Mouse (Mus musculus): ENCODE measurements around the gene Plod1. TPM values are rescaled to one million over a fixed set of nuclear protein-coding genes. Genes with fewer than 3 reads are reported as not detected.

The Plod1 gene
- polyA plus RNA-seq, 1 experiment from 2014 or later: 20.9 TPM

DNA sequence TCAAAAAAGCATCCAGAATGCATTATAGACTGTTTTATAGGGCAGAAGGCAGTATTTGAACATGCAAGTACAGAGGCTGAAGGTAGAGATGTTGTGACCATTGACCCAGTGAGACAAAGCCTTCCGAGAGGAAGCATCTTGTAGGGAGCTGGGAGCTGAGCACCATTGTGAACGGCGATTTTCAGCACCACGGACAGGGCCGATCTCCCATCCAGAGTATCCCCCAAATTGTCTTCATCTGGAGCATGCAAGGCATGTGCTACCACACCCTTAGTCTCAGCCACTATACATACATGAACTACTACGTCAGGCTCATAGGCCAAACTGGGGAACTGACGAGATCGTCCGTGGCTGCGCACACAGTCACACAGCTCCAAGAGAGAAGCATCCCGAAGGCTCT is 20.6 kb upstream of the Plod1 start:
- no peak overlapping the region for H3K4me3 ChIP-seq
- H3K27ac ChIP-seq: no peak overlapping the region
- H3K36me3 ChIP-seq (replicated peaks): no peaks in the 10 kb centered on the region
- peak; percentile 40 for DNase-seq (ENCODE audit: extremely low spot score, low spot score)
- 0 out of 2 replicates have a peak, but pooled peaks cover 3% of the 10 kb centered on the region for H3K4me1 ChIP-seq
- H3K9me3 ChIP-seq: no peaks in the 10 kb centered on the region
- no peaks in the 10 kb centered on the region for H3K27me3 ChIP-seq (ENCODE audit: poor library complexity, severe bottlenecking)
- WGBS: 37% methylated on average over 11 of the region's 11 CpGs

DNA sequence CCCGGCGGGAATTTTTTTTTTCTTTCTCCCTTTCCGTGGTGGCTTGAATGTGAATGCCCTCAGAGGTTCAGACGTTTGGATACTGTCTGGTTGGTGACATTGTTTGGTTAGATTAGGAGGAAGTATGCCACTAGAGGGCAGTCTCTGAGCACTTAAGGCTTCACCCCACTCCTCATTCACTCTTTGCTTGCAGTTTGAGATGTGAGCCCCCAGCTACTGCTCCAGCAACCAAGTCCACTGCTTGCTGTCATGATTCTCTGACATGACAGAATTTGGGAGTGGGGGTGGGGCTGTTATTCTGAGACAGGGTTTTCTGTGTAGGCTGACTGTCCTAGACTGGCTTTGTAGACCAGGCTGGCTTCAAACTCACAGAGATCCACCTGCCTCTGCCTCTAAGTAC is 17.0 kb upstream of the Plod1 start:
- Histone ChIP-seq H3K27ac (no peak overlapping the region), H3K27me3 (ENCODE audit: poor library complexity, severe bottlenecking) (no peaks in the 10 kb centered on the region), H3K4me1 (no peaks in the 10 kb centered on the region), H3K36me3 (replicated peaks) (peaks cover 7% of the 10 kb centered on the region), H3K4me3 (no peak overlapping the region), H3K9me3 (no peaks in the 10 kb centered on the region)
- DNase-seq (ENCODE audit: extremely low spot score, low spot score): no peak
- 16% methylated on average over 4 of the region's 4 CpGs for WGBS

DNA sequence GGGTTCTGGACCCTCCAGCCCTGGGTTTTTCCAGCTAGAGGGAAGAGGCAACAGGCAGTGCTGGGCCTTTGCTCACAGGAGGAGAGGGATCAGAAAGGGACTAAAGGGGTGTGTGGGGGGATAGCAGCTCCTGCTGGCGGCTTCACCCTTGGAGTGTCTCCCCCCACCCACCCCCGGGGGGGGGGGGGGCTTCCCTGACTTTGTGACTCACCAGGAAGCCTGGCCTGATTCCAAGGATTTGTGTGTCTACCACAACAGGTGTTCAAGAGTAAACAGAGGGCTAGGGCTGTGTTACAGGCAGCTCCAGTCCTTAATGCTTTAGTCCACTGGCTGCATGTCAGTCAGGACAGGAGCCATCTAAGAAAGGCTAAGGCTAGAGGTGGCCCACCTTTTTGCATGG is 10.9 kb upstream of the Plod1 start:
- H3K36me3 ChIP-seq (replicated peaks): peaks cover 65% of the 10 kb centered on the region
- H3K27me3 ChIP-seq (ENCODE audit: poor library complexity, severe bottlenecking): no peaks in the 10 kb centered on the region
- no peak overlapping the region for H3K27ac ChIP-seq
- H3K4me1 ChIP-seq: peaks cover 10% of the 10 kb centered on the region
- DNase-seq (ENCODE audit: extremely low spot score, low spot score): no peak
- 61% methylated on average over 2 of the region's 2 CpGs for WGBS
- no peaks in the 10 kb centered on the region for H3K9me3 ChIP-seq
- H3K4me3 ChIP-seq: no peak overlapping the region

DNA sequence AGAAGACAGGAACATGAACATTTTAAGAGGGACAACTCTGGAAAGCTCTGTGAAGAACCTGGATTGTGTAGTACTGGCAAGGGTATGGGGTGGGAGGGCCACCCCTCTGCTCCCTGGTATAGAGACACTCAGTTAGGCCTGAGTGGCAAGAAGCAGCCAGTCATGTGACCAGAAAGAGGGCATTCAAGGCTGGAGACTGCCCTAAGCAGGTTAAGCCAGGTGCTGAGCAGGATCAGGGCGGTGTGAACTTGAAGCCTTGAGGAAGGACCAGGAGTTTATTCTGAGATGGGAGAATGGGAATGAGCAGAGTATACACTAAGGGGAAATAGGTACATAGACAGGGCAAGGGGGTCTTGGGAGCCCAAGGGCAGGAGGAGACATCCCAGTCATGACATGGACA is 6.4 kb upstream of the Plod1 start:
- DNase-seq (ENCODE audit: extremely low spot score, low spot score): no peak
- Histone ChIP-seq H3K36me3 (replicated peaks) (peaks cover 55% of the 10 kb centered on the region), H3K27ac (no peak overlapping the region), H3K4me1 (peaks cover 34% of the 10 kb centered on the region), H3K27me3 (ENCODE audit: poor library complexity, severe bottlenecking) (peaks cover 3% of the 10 kb centered on the region), H3K9me3 (no peaks in the 10 kb centered on the region), H3K4me3 (0 out of 2 replicates have a peak overlapping the region, but pooled peaks have one; percentile 99)
- 97% methylated on average over 1 of the region's 1 CpGs for WGBS

DNA sequence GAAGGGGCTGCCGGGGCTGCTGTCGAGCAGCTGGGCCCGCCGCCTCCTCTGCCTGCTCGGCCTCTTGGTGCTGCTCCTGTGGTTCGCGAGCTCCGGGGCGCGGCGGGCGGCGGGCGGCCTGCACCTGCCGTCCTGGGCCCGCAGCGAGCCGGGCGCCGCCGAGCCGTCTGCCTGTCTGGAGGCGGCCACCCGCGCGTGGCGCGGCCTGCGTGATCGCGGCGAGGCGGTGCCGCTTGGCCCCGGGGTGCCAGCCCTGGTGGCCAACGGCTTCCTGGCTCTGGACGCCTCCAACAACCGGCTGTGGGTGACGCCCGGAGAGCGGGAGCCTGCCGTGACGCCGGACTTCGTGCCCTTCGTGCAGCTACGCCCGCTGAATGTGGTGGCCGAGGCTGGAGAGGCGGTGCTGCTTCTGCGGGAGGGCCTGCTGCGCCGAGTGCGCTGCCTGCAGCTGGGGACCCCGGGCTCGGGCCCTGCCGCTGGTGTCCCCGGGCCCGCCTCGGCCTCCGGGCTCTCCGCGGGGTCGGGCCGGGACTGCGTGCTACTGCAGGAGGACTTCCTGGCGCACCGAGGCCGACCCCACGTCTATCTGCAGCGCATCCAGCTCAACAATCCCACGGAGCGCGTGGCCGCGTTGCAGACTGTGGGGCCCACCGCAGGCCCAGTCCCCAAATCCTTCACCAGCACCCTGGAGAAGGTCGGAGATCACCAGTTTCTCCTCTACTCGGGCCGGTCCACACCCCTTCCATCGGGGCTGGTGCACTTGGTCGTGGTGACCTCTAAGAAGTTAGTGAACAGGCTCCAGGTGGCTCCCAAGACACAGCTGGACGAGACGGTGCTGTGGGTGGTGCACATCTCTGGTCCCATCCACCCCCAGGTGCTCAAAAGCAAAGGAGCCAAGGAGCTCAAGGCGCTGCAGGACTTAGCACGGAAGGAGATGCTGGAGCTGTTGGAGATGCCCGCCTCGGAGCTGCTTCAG is 4.8 kb upstream of the Plod1 start:
- peak overlapping the region; percentile 99 for H3K4me3 ChIP-seq
- H3K4me1 ChIP-seq: peaks cover 48% of the 10 kb centered on the region
- peak overlapping the region; percentile 83 for H3K27ac ChIP-seq
- no peaks in the 10 kb centered on the region for H3K9me3 ChIP-seq
- H3K27me3 ChIP-seq (ENCODE audit: poor library complexity, severe bottlenecking): peaks cover 12% of the 10 kb centered on the region
- WGBS: 7% methylated on average over 87 of the region's 88 CpGs
- DNase-seq (ENCODE audit: extremely low spot score, low spot score): no peak
- H3K36me3 ChIP-seq (replicated peaks): peaks cover 38% of the 10 kb centered on the region

GRCm38 (mm10) chr4:147940576-147941044 is 4.0 kb upstream of the Plod1 start, which contains the start of gene 2510039O18Rik:
2510039O18Rik (plus strand) TSS chr4:147940895.
- Histone ChIP-seq H3K36me3 (replicated peaks) (peaks cover 31% of the 10 kb centered on the region), H3K4me1 (peaks cover 54% of the 10 kb centered on the region), H3K4me3 (peak within 1 kb of the TSS; percentile 99), H3K9me3 (no peaks in the 10 kb centered on the region), H3K27me3 (ENCODE audit: poor library complexity, severe bottlenecking) (peaks cover 12% of the 10 kb centered on the region), H3K27ac (peak within 1 kb of the TSS; percentile 83)
- WGBS: 2% methylated on average over 35 of the region's 35 CpGs
- DNase-seq (ENCODE audit: extremely low spot score, low spot score): peak; percentile 91

- 56% methylated on average over 9 of the region's 9 CpGs for WGBS
- Histone ChIP-seq H3K27me3 (ENCODE audit: poor library complexity, severe bottlenecking) (peaks cover 12% of the 10 kb centered on the region), H3K36me3 (replicated peaks) (peaks cover 26% of the 10 kb centered on the region), H3K4me3 (peak overlapping the region; percentile 99), H3K4me1 (peaks cover 54% of the 10 kb centered on the region), H3K9me3 (no peaks in the 10 kb centered on the region), H3K27ac (peak overlapping the region; percentile 83)
- DNase-seq (ENCODE audit: extremely low spot score, low spot score): no peak
These were observed 3.5 kb upstream of the Plod1 start for GRCm38 (mm10) chr4:147940111-147940510.

DNA sequence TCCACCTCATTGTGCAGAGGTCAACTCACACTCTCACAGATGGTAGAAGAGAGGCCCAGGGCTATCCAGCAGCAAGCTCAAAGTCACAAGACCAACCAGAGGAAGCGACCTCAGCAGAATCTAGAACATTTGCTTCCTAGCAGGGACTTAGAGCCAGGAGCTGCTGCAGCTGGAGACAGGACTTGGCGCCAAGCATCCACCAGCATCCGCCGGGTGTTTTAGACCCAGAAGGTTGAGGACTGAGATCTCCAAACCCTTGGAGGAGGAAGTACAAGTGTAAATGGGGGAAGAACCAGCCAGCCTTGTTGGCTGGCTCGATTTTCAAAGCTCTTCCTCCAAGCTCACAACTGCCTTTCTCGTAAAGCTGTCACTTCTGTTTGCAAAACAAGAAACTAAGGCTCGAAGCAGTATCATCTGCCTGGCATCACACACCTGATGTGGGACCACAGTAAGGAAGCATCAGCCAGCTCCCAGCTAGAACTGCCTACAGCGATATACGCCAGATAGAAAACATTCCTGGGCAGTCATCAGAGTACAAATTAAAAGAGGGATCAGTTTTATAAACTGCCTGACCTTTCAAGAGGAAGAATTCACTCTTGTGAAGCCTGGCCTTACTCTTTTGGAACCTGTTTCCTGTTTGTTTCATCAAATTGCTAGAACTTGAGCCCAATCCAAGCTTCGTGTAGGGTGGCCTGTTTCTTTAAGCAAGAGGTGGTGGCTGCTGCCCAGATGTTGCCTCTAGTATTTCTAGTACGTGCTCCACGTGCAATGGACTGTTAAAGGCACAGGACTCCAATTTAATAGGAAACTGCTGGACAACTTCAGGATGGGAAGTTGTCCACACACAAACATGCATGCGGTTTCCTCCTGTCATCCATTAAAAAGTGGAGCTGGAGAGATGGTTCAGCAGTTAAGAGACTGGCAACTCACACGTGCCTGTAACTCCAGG is 1.9 kb upstream of the Plod1 start:
- Histone ChIP-seq H3K4me1 (peaks cover 66% of the 10 kb centered on the region), H3K9me3 (no peaks in the 10 kb centered on the region), H3K36me3 (replicated peaks) (peaks cover 9% of the 10 kb centered on the region), H3K27ac (no peak overlapping the region), H3K27me3 (ENCODE audit: poor library complexity, severe bottlenecking) (peaks cover 12% of the 10 kb centered on the region), H3K4me3 (no peak overlapping the region)
- WGBS: 76% methylated on average over 14 of the region's 14 CpGs
- DNase-seq (ENCODE audit: extremely low spot score, low spot score): no peak

- Histone ChIP-seq H3K27ac (no peak overlapping the region), H3K9me3 (no peaks in the 10 kb centered on the region), H3K36me3 (replicated peaks) (0 out of 2 replicates have a peak, but pooled peaks cover 2% of the 10 kb centered on the region), H3K4me1 (peaks cover 61% of the 10 kb centered on the region), H3K4me3 (no peak overlapping the region), H3K27me3 (ENCODE audit: poor library complexity, severe bottlenecking) (peaks cover 12% of the 10 kb centered on the region)
- 41% methylated on average over 5 of the region's 5 CpGs for WGBS
- DNase-seq (ENCODE audit: extremely low spot score, low spot score): no peak
These were observed 919 bp upstream of the Plod1 start for GRCm38 (mm10) chr4:147937486-147937885.

DNA sequence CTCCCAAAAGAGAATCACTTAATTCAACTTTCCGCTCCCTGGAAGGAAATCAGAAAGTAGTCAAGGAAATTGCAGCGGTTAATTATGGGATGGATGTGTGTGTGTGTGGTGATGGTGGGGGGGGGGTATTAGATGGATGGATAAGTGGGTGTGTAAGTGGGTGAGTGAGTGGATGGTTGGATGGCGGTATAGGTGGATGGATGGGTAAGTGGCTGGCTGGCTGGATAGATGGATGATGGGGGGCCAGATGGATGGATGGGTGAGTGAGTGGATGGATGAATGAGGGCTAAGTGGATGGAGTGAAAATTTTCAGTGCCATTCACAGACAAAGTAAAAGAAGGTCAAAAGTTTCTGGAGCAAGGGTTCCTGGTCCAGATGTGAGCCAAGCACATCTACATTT is 454 bp upstream of the Plod1 start:
- peaks cover 12% of the 10 kb centered on the region for H3K27me3 ChIP-seq (ENCODE audit: poor library complexity, severe bottlenecking)
- peaks cover 56% of the 10 kb centered on the region for H3K4me1 ChIP-seq
- H3K36me3 ChIP-seq (replicated peaks): no peaks in the 10 kb centered on the region
- 49% methylated on average over 3 of the region's 3 CpGs for WGBS
- peak overlapping the region; percentile 86; the same call in 1 of the 2 replicates for H3K27ac ChIP-seq
- no peaks in the 10 kb centered on the region for H3K9me3 ChIP-seq
- H3K4me3 ChIP-seq: peak overlapping the region; percentile 77
- no peak for DNase-seq (ENCODE audit: extremely low spot score, low spot score)

DNA sequence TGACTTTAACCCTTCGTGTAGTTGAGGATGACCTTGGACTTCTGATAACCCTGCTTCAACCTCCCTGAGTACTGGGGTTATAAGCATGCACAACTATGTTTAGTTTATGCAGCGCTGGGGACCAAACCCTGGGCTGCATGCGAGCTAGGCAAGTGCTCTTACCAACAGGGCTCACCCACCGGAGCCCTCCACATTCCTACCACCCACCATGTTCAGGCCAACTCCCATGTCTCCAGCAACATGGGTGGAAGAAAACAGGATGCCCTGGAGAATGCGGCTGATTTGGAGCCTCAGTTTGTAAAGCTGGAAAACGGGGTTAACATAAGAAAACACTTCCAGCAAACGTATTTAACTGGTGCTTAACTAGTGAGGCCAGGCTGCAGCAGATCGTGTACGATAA is 663 bp downstream of the Plod1 start:
- WGBS: 23% methylated on average over 9 of the region's 9 CpGs
- peaks cover 12% of the 10 kb centered on the region for H3K27me3 ChIP-seq (ENCODE audit: poor library complexity, severe bottlenecking)
- H3K36me3 ChIP-seq (replicated peaks): peaks cover 7% of the 10 kb centered on the region
- H3K4me3 ChIP-seq: peak overlapping the region; percentile 77
- peak overlapping the region; percentile 86 for H3K27ac ChIP-seq
- no peak for DNase-seq (ENCODE audit: extremely low spot score, low spot score)
- H3K4me1 ChIP-seq: peaks cover 46% of the 10 kb centered on the region
- no peaks in the 10 kb centered on the region for H3K9me3 ChIP-seq

DNA sequence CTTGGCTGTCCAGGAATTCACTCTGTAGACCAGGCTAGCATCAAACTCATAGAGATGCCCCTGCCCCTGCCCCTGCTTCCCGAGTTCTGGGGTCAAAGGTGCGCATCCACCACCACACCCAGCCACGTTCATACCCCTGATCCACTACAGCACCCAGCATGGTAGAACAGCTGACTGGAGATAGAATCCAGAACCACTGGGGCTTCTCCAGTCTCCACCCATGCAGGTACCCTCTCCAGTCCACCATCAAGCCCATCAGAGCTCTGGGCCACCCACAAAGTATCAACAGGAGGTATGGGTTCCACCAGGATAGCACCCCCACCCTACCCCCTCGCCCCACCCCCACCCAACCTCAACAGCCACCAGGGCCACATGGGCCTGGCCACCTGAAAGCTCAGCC is 2.0 kb downstream of the Plod1 start:
- DNase-seq (ENCODE audit: extremely low spot score, low spot score): no peak
- H3K4me3 ChIP-seq: no peak overlapping the region
- WGBS: 90% methylated on average over 4 of the region's 4 CpGs
- peaks cover 19% of the 10 kb centered on the region for H3K36me3 ChIP-seq (replicated peaks)
- no peaks in the 10 kb centered on the region for H3K9me3 ChIP-seq
- H3K27me3 ChIP-seq (ENCODE audit: poor library complexity, severe bottlenecking): peaks cover 12% of the 10 kb centered on the region
- no peak overlapping the region for H3K27ac ChIP-seq
- H3K4me1 ChIP-seq: peaks cover 37% of the 10 kb centered on the region

All from forebrain, embryonic 10.5 days (tissue).